Mouse (Mus musculus) intestine, embryonic 14.5 days (tissue): ENCODE measurements at regions not wholly inside any gene's neighbourhood (a gene's known extent, or its start where the extent isn't known, plus 50 kb on each side); places are given as distances from the start of the nearest gene placed in this dataset.

Experiments used
- ATAC-seq: fragments of 200-750 bp; cut with Nextera tagmentation; replicated peaks from 2 replicates; pipeline ENCODE4 v1.8.0; 2017; ENCODE audit warnings: low read depth, moderate number of reproducible peaks, moderate TSS enrichment, moderate library complexity; ENCODE audit not compliant: low FRiP score, low TSS enrichment
- DNase-seq: peaks from one replicate; pipeline ENCODE4 v3.0.0-alpha.2; 2018; ENCODE audit warnings: low spot score
- H3K27ac ChIP-seq: fragments of 300-500 bp; sonication (generic); 2 replicates; pipeline ENCODE4 v1.5.1; 2014; ENCODE audit warnings: low read depth, mild to moderate bottlenecking, control low read depth
- H3K27me3 ChIP-seq: fragments of 300-500 bp; sonication (generic); replicated peaks from 2 replicates; pipeline ENCODE4 v1.6.1; 2014; ENCODE audit warnings: low read length, control low read depth; ENCODE audit not compliant: control insufficient read depth, insufficient read depth
- H3K36me3 ChIP-seq: fragments of 300-500 bp; sonication (generic); 2 replicates; pipeline ENCODE4 v1.6.1; 2014; ENCODE audit warnings: low read length, control low read depth; ENCODE audit not compliant: control insufficient read depth, insufficient read depth
- H3K4me1 ChIP-seq: fragments of 300-500 bp; sonication (generic); replicated peaks from 2 replicates; pipeline ENCODE4 v1.6.1; 2014; ENCODE audit warnings: low read length, control low read depth, mixed read lengths; ENCODE audit not compliant: control insufficient read depth, insufficient read depth
- H3K4me2 ChIP-seq: fragments of 300-500 bp; sonication (generic); 2 replicates; pipeline ENCODE4 v1.6.1; 2014; ENCODE audit warnings: low read length
- H3K4me3 ChIP-seq: fragments of 300-500 bp; sonication (generic); 2 replicates; pipeline ENCODE4 v1.5.1; 2014; ENCODE audit warnings: low read depth, low read length, control low read depth, mixed read lengths
- H3K9ac ChIP-seq: fragments of 300-500 bp; sonication (generic); 2 replicates; pipeline ENCODE4 v1.6.1; 2014; ENCODE audit warnings: mild to moderate bottlenecking, low read length
- H3K9me3 ChIP-seq: fragments of 300-500 bp; sonication (generic); 2 replicates; pipeline ENCODE4 v1.6.1; 2016; ENCODE audit warnings: low read length, control low read depth; ENCODE audit not compliant: control insufficient read depth
- WGBS: fragments of 180-500 bp; shearing (Covaris S2); extraction: QIAGEN DNeasy Blood & Tissue Kit; methylation state at CpG from one replicate; pipeline ENCODE4 v1.1.7; 2014; 5-methylcytosine and 5-hydroxymethylcytosine counted together

DNA sequence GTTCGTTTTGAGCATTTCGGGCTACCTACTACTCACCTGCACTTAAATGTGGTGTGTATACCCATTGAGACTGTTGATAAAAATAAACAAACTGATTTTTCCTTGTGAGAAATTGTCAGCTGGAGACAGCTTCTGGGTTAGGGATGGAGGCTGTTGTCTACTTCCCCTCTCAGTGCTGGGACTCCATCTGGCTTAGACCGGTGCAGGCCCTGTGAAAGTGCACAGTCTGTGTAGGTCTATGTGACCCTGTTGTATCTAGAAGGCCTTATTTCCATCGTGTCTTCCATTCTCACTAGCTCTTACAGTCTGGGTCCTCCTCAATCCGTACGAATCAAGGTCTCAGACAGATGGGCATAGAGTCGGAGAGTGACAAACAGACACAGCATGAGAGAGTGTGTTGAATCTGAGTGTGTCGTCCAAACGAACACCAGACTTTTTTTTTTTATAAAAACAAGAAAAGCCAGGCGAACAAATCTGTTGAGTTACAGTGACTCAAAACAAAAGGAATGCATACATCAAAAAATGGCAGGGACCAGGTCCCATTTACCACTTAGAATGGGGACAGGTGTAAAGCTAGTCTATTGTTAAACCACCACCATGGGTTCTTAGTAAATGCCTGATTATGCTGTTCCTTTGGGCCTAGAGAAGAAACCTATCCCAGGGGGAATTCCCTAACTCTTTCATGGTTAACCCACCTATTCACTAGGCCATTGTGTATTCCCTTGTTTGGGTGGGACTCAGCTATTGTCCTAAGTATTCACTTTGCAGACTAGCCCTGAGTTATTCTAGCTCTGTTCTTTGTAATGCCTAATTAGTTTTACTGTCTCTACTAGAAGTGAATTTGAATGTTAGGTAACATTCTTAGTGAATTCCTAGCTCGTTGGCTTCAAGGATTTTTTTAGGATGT lies 69.1 kb upstream of the Pax1 start:
- no peaks in the 10 kb centered on the region for H3K4me1 ChIP-seq
- no peak overlapping the region for H3K27ac ChIP-seq
- no peak overlapping the region for H3K4me3 ChIP-seq
- 59% methylated on average over 11 of the region's 11 CpGs for WGBS
- no peaks in the 10 kb centered on the region for H3K36me3 ChIP-seq
- H3K27me3 ChIP-seq, result no peaks in the 10 kb centered on the region
- H3K9me3 ChIP-seq, result no peaks in the 10 kb centered on the region
- ATAC-seq (no peak), DNase-seq (no peak)
- H3K9ac ChIP-seq, result no peak overlapping the region
- no peak overlapping the region for H3K4me2 ChIP-seq

- Histone ChIP-seq H3K4me1 (no peaks in the 10 kb centered on the region), H3K9me3 (no peaks in the 10 kb centered on the region), H3K27ac (no peak overlapping the region), H3K9ac (no peak overlapping the region), H3K27me3 (no peaks in the 10 kb centered on the region), H3K4me3 (no peak overlapping the region), H3K36me3 (no peaks in the 10 kb centered on the region), H3K4me2 (no peak overlapping the region)
- DNase-seq (no peak), ATAC-seq (no peak)
- WGBS, result 70% methylated on average over 3 of the region's 3 CpGs
Observed at GRCm38 (mm10) chr2:147283390-147283789, 78.3 kb upstream of the Pax1 start.

GRCm38 (mm10) chr2:147277636-147278035 lies 83.6 kb upstream of the Nkx2-2 start:
- Histone ChIP-seq H3K27ac (no peak overlapping the region), H3K27me3 (no peaks in the 10 kb centered on the region), H3K36me3 (no peaks in the 10 kb centered on the region), H3K4me2 (no peak overlapping the region), H3K4me3 (no peak overlapping the region), H3K9me3 (no peaks in the 10 kb centered on the region), H3K9ac (no peak overlapping the region), H3K4me1 (no peaks in the 10 kb centered on the region)
- WGBS, result 80% methylated on average over 4 of the region's 4 CpGs
- no peak for DNase-seq
- ATAC-seq, result no peak

- Histone ChIP-seq H3K9ac (no peak overlapping the region), H3K27ac (no peak overlapping the region), H3K27me3 (no peaks in the 10 kb centered on the region), H3K4me2 (no peak overlapping the region), H3K4me3 (no peak overlapping the region), H3K4me1 (no peaks in the 10 kb centered on the region), H3K9me3 (no peaks in the 10 kb centered on the region), H3K36me3 (no peaks in the 10 kb centered on the region)
- 77% methylated on average over 1 of the region's 1 CpGs for WGBS
- DNase-seq, result no peak
- no peak for ATAC-seq
Observed at GRCm38 (mm10) chr2:147269171-147269570, 75.1 kb upstream of the Nkx2-2 start.

DNA sequence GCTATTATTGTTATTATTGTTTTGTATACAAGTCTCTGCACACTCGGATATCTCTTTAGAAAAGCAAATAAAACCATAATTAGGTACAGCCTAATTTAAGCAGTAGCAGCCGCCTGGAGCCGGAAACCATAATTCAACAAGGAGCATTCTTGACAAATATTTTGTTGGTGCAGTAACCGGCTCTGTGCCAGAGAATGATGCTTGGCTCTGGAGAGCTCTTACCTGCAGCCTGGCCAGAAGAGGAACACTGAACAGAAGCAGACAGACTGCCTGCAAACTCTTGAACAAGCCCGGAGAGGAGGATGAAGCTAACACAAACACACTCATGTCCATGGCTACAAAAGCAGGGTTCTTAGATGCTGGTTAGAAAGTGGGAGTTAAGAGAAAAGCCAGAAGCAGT lies 73.9 kb upstream of the Nkx2-2 start:
- Histone ChIP-seq H3K4me1 (no peaks in the 10 kb centered on the region), H3K4me2 (no peak overlapping the region), H3K9ac (no peak overlapping the region), H3K27ac (no peak overlapping the region), H3K27me3 (no peaks in the 10 kb centered on the region), H3K36me3 (no peaks in the 10 kb centered on the region), H3K9me3 (no peaks in the 10 kb centered on the region), H3K4me3 (no peak overlapping the region)
- no peak for DNase-seq
- ATAC-seq, result no peak
- WGBS, result 66% methylated on average over 5 of the region's 5 CpGs

DNA sequence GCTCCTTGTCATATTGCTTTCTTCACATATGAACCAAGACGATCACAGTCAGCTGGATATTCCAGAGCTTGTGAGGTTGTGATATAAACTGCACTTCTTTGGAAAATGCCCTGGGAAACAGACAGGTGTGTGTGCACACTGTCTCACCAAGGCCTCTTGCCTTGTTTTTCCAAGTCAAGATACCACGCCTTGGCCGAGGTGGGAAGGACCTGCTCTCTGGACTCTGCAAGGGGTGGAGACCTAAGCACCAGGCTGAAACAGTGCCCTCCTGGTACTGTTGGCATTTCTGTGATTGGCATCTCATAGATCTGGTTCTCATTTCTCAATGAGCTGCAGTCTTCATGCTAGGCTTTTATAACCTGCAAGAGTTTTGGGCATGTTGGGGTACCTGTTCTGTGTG lies 73.2 kb upstream of the Nkx2-2 start:
- H3K4me2 ChIP-seq, result no peak overlapping the region
- no peak overlapping the region for H3K4me3 ChIP-seq
- 87% methylated on average over 3 of the region's 3 CpGs for WGBS
- no peak overlapping the region for H3K9ac ChIP-seq
- no peaks in the 10 kb centered on the region for H3K27me3 ChIP-seq
- H3K27ac ChIP-seq, result no peak overlapping the region
- no peaks in the 10 kb centered on the region for H3K36me3 ChIP-seq
- no peaks in the 10 kb centered on the region for H3K9me3 ChIP-seq
- DNase-seq, result no peak
- ATAC-seq, result no peak
- H3K4me1 ChIP-seq, result no peaks in the 10 kb centered on the region

- no peaks in the 10 kb centered on the region for H3K36me3 ChIP-seq
- ATAC-seq (no peak), DNase-seq (peak; percentile 82)
- no peaks in the 10 kb centered on the region for H3K4me1 ChIP-seq
- no peak overlapping the region for H3K27ac ChIP-seq
- WGBS, result 21% methylated on average over 6 of the region's 6 CpGs
- no peaks in the 10 kb centered on the region for H3K27me3 ChIP-seq
- no peak overlapping the region for H3K9ac ChIP-seq
- H3K9me3 ChIP-seq, result no peaks in the 10 kb centered on the region
- H3K4me3 ChIP-seq, result no peak overlapping the region
- H3K4me2 ChIP-seq, result no peak overlapping the region
Observed at GRCm38 (mm10) chr2:147256696-147257095, 62.7 kb upstream of the Nkx2-2 start.

- Histone ChIP-seq H3K4me1 (no peaks in the 10 kb centered on the region), H3K9me3 (no peaks in the 10 kb centered on the region), H3K27ac (no peak overlapping the region), H3K4me2 (no peak overlapping the region), H3K4me3 (no peak overlapping the region), H3K27me3 (no peaks in the 10 kb centered on the region), H3K36me3 (no peaks in the 10 kb centered on the region), H3K9ac (no peak overlapping the region)
- DNase-seq (no peak), ATAC-seq (no peak)
- WGBS, result 72% methylated on average over 3 of the region's 3 CpGs
Observed at GRCm38 (mm10) chr2:147254944-147255343, 60.9 kb upstream of the Nkx2-2 start.

DNA sequence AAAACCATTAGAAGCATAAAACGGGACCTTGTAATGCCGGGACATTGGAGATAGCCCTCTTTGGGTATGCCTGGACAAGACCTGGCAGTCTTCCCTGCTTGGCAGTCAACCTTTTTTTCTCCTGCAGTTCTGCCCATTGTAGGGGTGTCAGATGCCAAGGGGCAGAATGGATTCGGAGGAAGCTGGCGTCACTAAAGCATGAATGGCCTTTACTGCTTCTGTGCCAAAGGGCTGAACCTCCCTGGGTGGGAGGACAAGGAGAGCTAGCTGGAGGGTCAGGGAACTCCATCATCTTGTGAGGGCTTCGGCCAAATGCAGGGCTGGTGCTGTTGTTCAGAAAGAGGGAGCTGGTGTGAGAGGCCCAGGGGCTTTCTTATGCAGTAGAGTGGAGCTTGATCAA lies 60.1 kb upstream of the Nkx2-2 start:
- Histone ChIP-seq H3K4me2 (no peak overlapping the region), H3K4me1 (no peaks in the 10 kb centered on the region), H3K9ac (no peak overlapping the region), H3K36me3 (no peaks in the 10 kb centered on the region), H3K4me3 (no peak overlapping the region), H3K9me3 (no peaks in the 10 kb centered on the region), H3K27ac (no peak overlapping the region), H3K27me3 (no peaks in the 10 kb centered on the region)
- no peak for ATAC-seq
- DNase-seq, result no peak
- WGBS, result 61% methylated on average over 5 of the region's 5 CpGs
